Mouse (Mus musculus): Measurements from ENCODE around the gene Gm10762. TPM values are rescaled to one million over a fixed set of nuclear protein-coding genes. Genes with fewer than 3 reads are reported as not detected.

The Gm10762 gene
- total and polyA plus RNA-seq, 3 experiments, result 8.3 to 12.3 (median 8.4) TPM

DNA sequence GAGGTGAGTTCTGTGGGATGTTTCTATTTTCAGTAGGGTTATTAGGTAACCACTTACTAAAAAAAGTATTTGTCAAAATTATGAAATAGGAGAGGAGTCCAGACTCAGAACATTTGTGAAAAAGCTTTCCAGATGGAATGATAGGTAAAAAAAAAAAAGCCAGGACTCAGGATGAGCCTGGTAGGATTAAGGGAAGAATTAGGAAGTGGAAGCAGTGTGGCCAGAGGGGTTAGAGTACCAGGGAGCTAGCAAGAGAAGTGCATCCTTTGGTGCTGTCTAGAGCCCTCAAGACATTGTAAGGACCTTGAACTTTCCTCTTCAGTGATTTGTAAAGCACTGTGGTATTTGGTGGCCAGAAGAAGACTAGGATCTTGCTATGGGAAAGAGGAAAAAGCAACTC, 4.8 kb upstream of the Gm10762 start:
- TF ChIP-seq CTCF (IDR thresholded peaks at IDR 0.05) (no peak), EP300 (IDR thresholded peaks at IDR 0.05; ENCODE audit: insufficient read depth, low read depth, low read length) (no peak), POLR2A (IDR thresholded peaks at IDR 0.05; ENCODE audit: insufficient read depth, low read depth, low read length) (no peak)
- Histone ChIP-seq H3K79me2 (replicated peaks; ENCODE audit: control insufficient read depth, insufficient read depth, low read length) (no peaks in the 10 kb centered on the region; the same call in 1 of the 2 replicates), H3K4me3 (no peak overlapping the region), H3K27me3 (ENCODE audit: control insufficient read depth, insufficient read depth, low read length) (no peaks in the 10 kb centered on the region), H3K9ac (ENCODE audit: low read depth, low read length) (no peak overlapping the region), H3K36me3 (ENCODE audit: control insufficient read depth, insufficient read depth, low read length) (no peaks in the 10 kb centered on the region; the same call in none of the 2 replicates), H3K27ac (peak overlapping the region; percentile 39), H3K4me1 (ENCODE audit: control insufficient read depth, insufficient read depth, low read length) (peaks cover 2% of the 10 kb centered on the region)
- intact Hi-C loops (cut with DNase I), result no loop called here
- DNase-seq, result no peak

DNA sequence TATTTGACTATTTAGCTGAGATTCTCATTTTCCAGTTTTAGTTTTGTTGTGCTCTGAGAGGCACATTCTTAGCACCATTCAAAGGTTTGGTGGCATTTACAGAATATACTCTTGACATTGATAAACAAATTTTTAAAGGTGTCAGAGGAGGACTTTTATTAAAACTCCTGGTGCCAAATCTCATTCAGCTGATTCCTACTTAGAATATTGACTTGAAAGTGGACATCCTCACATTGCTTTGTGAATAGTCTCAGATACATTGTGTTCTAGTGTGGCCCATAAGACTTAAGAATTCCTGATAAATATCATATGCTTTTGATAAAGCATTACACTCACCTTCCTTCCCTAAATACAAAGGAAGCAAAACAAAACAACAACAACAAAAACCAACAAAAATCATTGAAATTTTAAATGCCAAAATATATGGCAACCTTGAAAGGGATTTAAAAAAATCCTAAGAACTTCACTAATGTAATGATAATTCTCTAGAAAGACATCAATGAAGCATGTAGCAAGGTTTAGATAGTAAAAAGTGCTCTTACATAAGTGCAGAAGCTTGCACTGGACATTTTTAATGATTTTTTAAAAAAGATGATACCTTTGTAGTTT, 1.1 kb upstream of the Gm10762 start:
- TF ChIP-seq POLR2A (IDR thresholded peaks at IDR 0.05; ENCODE audit: insufficient read depth, low read depth, low read length), result no peak
- TF ChIP-seq EP300 (IDR thresholded peaks at IDR 0.05; ENCODE audit: insufficient read depth, low read depth, low read length), result no peak
- TF ChIP-seq CTCF (IDR thresholded peaks at IDR 0.05), result no peak
- peak overlapping the region; percentile 98 for H3K27ac ChIP-seq
- intact Hi-C loops (cut with DNase I), result loop anchor here (5.0 kb wide), 3 partner anchors 99 to 329 kb away; partner anchors contain the start of genes Chchd5, Ckap2l and Ttl
- no peaks in the 10 kb centered on the region; the same call in none of the 2 replicates for H3K36me3 ChIP-seq (ENCODE audit: control insufficient read depth, insufficient read depth, low read length)
- no peaks in the 10 kb centered on the region for H3K27me3 ChIP-seq (ENCODE audit: control insufficient read depth, insufficient read depth, low read length)
- no peak for DNase-seq
- peak overlapping the region; percentile 99 for H3K4me3 ChIP-seq
- H3K9ac ChIP-seq (ENCODE audit: low read depth, low read length), result no peak overlapping the region
- peaks cover 4% of the 10 kb centered on the region for H3K4me1 ChIP-seq (ENCODE audit: control insufficient read depth, insufficient read depth, low read length)
- H3K79me2 ChIP-seq (replicated peaks; ENCODE audit: control insufficient read depth, insufficient read depth, low read length), result no peaks in the 10 kb centered on the region; the same call in 1 of the 2 replicates

DNA sequence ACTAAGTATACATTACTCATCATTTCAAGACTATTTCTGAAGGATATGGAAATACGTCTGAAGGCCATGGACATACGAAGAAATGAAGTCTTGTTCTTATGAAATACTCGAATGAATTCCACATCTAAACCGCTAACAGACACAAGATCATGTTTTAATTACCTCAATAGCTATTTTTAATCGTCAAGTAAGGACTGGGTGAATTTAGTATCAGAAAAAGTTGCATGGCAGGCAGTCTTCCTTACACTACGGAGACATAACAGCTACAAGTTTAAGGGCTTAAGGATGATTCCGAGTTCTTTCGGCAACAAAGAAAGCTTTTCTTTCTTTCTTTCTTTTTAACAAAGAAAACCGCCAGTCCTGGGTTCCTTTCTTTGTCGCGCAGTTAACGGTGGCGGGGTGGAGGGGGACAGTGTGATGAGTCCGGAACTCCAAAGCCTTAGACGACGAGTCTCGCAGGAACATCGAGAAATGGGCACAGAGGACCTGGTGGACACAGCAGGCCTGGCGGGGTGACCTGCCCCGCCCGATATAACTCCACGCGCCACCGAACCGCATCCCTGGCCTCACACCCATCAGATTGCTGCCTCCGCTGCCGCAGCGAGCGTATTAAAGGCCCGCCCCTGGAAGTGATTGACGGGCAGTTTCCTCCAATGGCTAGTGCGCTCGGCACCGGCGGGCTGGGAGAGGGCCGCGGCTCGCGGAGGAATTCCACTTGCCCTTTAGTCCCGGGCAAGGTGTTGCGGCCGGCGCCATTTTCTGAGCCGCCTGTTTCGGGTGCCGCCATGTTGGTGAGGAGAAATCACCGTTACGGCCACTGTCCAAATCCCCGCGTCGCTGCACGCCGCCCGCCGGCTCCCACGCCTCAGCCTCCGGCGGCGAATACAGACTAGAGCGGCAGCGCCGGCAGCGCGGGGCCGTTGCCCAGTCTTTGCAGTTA, 614 bp downstream of the Gm10762 start, which contains the start of gene Zc3h6:
Gene Zc3h6, plus strand, starts transcription at position 762 of the 940 bp plus-strand sequence.
- peak within 1 kb of the TSS; percentile 98 for H3K27ac ChIP-seq
- peak; percentile 68; the same call in 1 of the 2 replicates for TF ChIP-seq EP300 (IDR thresholded peaks at IDR 0.05; ENCODE audit: insufficient read depth, low read depth, low read length)
- TF ChIP-seq POLR2A (IDR thresholded peaks at IDR 0.05; ENCODE audit: insufficient read depth, low read depth, low read length), result peak; percentile 89
- no peak for TF ChIP-seq CTCF (IDR thresholded peaks at IDR 0.05)
- no peaks in the 10 kb centered on the region for H3K79me2 ChIP-seq (replicated peaks; ENCODE audit: control insufficient read depth, insufficient read depth, low read length)
- intact Hi-C loops (cut with DNase I), result loop anchor here (1.0 to 5.0 kb wide), 4 partner anchors 23 to 330 kb away; partner anchors contain the start of genes Chchd5, Ckap2l, Ttl and Zc3h8
- peak within 1 kb of the TSS; percentile 99 for H3K4me3 ChIP-seq
- under 1% methylated on average over 65 of the region's 65 CpGs for WGBS
- H3K4me1 ChIP-seq (ENCODE audit: control insufficient read depth, insufficient read depth, low read length), result peaks cover 3% of the 10 kb centered on the region; the same call in 1 of the 2 replicates
- H3K27me3 ChIP-seq (ENCODE audit: control insufficient read depth, insufficient read depth, low read length), result no peaks in the 10 kb centered on the region
- no peaks in the 10 kb centered on the region; the same call in 1 of the 2 replicates for H3K36me3 ChIP-seq (ENCODE audit: control insufficient read depth, insufficient read depth, low read length)
- DNase-seq, result peak; percentile 99
- peak within 1 kb of the TSS; percentile 97 for H3K9ac ChIP-seq (ENCODE audit: low read depth, low read length)

DNA sequence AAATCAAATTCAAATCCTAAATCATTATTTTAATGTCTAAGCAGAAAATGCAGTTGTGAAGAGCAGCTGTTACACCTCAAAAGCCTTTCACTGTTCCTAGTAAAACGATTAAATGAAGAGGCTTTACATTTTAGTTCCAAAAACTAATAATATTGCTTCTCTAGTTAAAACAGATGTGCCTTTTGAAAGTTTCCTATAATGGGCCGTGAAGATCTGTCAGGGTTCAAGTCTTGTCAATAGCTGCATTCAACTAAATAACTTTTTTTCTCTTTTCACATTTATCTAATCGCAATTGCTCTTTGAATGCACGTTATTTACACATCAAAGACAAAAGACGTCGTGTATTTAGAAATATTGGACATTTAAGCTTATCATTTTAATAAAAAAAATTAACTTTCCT, 1.3 kb downstream of the Gm10762 start:
- Histone ChIP-seq H3K4me1 (ENCODE audit: control insufficient read depth, insufficient read depth, low read length) (peaks cover 3% of the 10 kb centered on the region; the same call in 1 of the 2 replicates), H3K27ac (peak overlapping the region; percentile 98), H3K36me3 (ENCODE audit: control insufficient read depth, insufficient read depth, low read length) (no peaks in the 10 kb centered on the region; the same call in 1 of the 2 replicates), H3K9ac (ENCODE audit: low read depth, low read length) (no peak overlapping the region), H3K79me2 (replicated peaks; ENCODE audit: control insufficient read depth, insufficient read depth, low read length) (no peaks in the 10 kb centered on the region), H3K27me3 (ENCODE audit: control insufficient read depth, insufficient read depth, low read length) (no peaks in the 10 kb centered on the region), H3K4me3 (peak overlapping the region; percentile 99)
- DNase-seq, result no peak
- 26% methylated on average over 6 of the region's 6 CpGs for WGBS
- intact Hi-C loops (cut with DNase I), result loop anchor here (5.0 kb wide), 3 partner anchors 101 to 331 kb away; partner anchors contain the start of genes Chchd5, Ckap2l and Ttl
- TF ChIP-seq EP300 (IDR thresholded peaks at IDR 0.05; ENCODE audit: insufficient read depth, low read depth, low read length) (no peak), POLR2A (IDR thresholded peaks at IDR 0.05; ENCODE audit: insufficient read depth, low read depth, low read length) (no peak), CTCF (IDR thresholded peaks at IDR 0.05) (no peak)

DNA sequence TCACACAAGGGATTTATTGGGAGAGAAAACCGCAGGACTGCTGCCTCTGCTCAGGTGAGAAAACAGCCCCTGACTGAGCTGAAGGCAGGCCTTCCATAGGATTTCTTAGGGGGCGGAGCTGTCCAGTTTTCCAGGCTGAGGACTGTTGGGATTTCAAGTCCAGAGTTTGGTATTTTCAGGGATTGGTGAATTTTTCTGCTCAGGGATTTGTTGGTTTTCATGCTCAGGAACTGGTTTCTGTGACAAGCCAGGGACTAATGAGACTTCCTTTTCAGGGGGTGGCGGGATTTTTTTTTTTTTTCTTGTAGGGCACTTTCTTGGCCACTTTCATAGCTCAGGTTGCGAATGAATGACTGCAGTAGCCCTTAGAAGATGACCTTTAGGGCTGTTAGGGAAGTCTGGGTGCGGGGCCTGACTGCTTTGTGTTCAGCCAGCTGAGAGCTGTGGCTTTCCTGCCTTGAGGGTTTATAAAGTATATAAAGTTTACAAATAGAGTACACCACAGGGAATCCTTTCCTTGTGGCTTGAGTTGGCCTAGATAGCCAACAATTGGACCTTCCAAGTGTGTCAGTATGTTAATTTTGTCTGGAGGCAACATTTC, 1.9 kb downstream of the Gm10762 start:
- no peak for TF ChIP-seq POLR2A (IDR thresholded peaks at IDR 0.05; ENCODE audit: insufficient read depth, low read depth, low read length)
- TF ChIP-seq EP300 (IDR thresholded peaks at IDR 0.05; ENCODE audit: insufficient read depth, low read depth, low read length), result no peak
- no peak for TF ChIP-seq CTCF (IDR thresholded peaks at IDR 0.05)
- Histone ChIP-seq H3K27ac (no peak overlapping the region), H3K79me2 (replicated peaks; ENCODE audit: control insufficient read depth, insufficient read depth, low read length) (no peaks in the 10 kb centered on the region), H3K4me3 (no peak overlapping the region), H3K36me3 (ENCODE audit: control insufficient read depth, insufficient read depth, low read length) (no peaks in the 10 kb centered on the region), H3K4me1 (ENCODE audit: control insufficient read depth, insufficient read depth, low read length) (peaks cover 3% of the 10 kb centered on the region; the same call in 1 of the 2 replicates), H3K27me3 (ENCODE audit: control insufficient read depth, insufficient read depth, low read length) (no peaks in the 10 kb centered on the region), H3K9ac (ENCODE audit: low read depth, low read length) (no peak overlapping the region)
- intact Hi-C loops (cut with DNase I), result loop anchor here (5.0 kb wide), 3 partner anchors 102 to 332 kb away; partner anchors contain the start of genes Chchd5, Ckap2l and Ttl
- no peak for DNase-seq
- WGBS, result 89% methylated on average over 5 of the region's 5 CpGs

Measured in heart, adult 2 months (tissue).